Mouse (Mus musculus): Measurements from ENCODE around the gene Gm17657. TPM values are rescaled to one million over a fixed set of nuclear protein-coding genes. Genes with fewer than 3 reads are reported as not detected.

Gm17657 gene
- total and polyA plus RNA-seq, 3 experiments, result 0.20 to 0.21 TPM; not detected in 1

DNA sequence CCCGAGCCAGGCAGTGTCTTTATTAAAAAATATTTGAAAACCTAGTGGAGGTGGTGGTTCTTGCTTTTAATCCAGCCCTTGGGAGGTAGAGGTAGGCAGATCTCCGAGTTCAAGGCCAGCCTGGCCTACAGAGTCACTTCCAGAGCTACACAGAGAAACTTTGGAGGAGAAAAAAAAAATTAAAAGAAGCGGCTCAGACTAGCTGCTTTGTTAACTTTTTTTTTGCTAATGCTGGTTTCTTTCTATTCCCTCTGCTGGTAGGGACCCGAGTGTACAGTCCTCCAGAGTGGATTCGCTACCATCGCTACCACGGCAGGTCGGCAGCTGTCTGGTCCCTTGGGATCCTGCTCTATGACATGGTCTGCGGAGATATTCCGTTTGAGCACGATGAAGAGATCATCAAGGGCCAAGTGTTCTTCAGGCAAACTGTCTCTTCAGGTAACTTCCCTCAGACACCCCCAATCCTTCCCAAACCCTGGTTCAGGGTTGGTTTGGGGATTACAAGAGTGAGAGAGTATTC, 55.9 kb downstream of the Gm17657 start:
- peak overlapping the region; percentile 71 to 93 (median 85) for H3K4me3 ChIP-seq (replicated peaks in 1 of 3; ENCODE audit: low read depth in 2 of 3, low read length in 2 of 3, poor library complexity in 1 of 3)
- TF ChIP-seq E2F4 (IDR thresholded peaks at IDR 0.05; ENCODE audit: insufficient replicate concordance, low read depth, low read length) (no peak), ZMIZ1 (IDR thresholded peaks at IDR 0.05; ENCODE audit: low read depth, low read length) (no peak; the same call in 1 of the 2 replicates), TBP (conservative IDR thresholded peaks at IDR 0.05; ENCODE audit: low read depth, low read length) (no peak), SMC3 (IDR thresholded peaks at IDR 0.05; ENCODE audit: low read depth, low read length) (peak; percentile 4; the same call in 1 of the 2 replicates), CHD2 (IDR thresholded peaks at IDR 0.05; ENCODE audit: low read length) (peak; percentile 44; the same call in 1 of the 2 replicates), KAT2A (IDR thresholded peaks at IDR 0.05; ENCODE audit: insufficient replicate concordance, low read length) (0 out of 2 replicates have a peak, but pooled peaks have one; percentile 51)
- in situ Hi-C loops (cut with MboI; ENCODE audit: low pct_ligation_motif_present, low pct_unique_long_range_greater_than_20kb, low sequenced_read_pairs) (loop anchor here (5.0 kb wide), 1 partner anchor 96 kb away; no protein-coding TSS in a partner anchor), dilution Hi-C loops (cut with MboI; ENCODE audit: extremely low pct_ligation_motif_present, extremely low pct_unique_long_range_greater_than_20kb, low sequenced_read_pairs) (no loop called here)
- DNase-seq (ENCODE audit: extremely low read depth), result no peak
- peak overlapping the region; percentile 96 for H3K9ac ChIP-seq (ENCODE audit: insufficient read depth, low read depth)
- H3K4me1 ChIP-seq (ENCODE audit: control insufficient read depth in 1 of 2, insufficient read depth in 2 of 2), result peaks cover 11 to 28% of the 10 kb centered on the region in 2 experiments
- H3K27ac ChIP-seq (ENCODE audit: insufficient read depth, low read depth), result peak overlapping the region; percentile 96
- peaks cover 47% of the 10 kb centered on the region for H3K79me2 ChIP-seq (replicated peaks; ENCODE audit: control insufficient read depth, extremely low read depth, insufficient read depth, poor library complexity, severe bottlenecking)
- peak overlapping the region; percentile 84 for H3K4me2 ChIP-seq (ENCODE audit: insufficient read depth, low read depth, poor library complexity, severe bottlenecking)
- H3K36me3 ChIP-seq (replicated peaks in 1 of 2; ENCODE audit: control insufficient read depth in 1 of 2, insufficient read depth in 1 of 2, low read length in 1 of 2), result peaks cover 17 to 47% of the 10 kb centered on the region in 2 experiments
- H3K27me3 ChIP-seq (replicated peaks), result no peaks in the 10 kb centered on the region
- H3K9me3 ChIP-seq (replicated peaks; ENCODE audit: low read length), result no peaks in the 10 kb centered on the region

DNA sequence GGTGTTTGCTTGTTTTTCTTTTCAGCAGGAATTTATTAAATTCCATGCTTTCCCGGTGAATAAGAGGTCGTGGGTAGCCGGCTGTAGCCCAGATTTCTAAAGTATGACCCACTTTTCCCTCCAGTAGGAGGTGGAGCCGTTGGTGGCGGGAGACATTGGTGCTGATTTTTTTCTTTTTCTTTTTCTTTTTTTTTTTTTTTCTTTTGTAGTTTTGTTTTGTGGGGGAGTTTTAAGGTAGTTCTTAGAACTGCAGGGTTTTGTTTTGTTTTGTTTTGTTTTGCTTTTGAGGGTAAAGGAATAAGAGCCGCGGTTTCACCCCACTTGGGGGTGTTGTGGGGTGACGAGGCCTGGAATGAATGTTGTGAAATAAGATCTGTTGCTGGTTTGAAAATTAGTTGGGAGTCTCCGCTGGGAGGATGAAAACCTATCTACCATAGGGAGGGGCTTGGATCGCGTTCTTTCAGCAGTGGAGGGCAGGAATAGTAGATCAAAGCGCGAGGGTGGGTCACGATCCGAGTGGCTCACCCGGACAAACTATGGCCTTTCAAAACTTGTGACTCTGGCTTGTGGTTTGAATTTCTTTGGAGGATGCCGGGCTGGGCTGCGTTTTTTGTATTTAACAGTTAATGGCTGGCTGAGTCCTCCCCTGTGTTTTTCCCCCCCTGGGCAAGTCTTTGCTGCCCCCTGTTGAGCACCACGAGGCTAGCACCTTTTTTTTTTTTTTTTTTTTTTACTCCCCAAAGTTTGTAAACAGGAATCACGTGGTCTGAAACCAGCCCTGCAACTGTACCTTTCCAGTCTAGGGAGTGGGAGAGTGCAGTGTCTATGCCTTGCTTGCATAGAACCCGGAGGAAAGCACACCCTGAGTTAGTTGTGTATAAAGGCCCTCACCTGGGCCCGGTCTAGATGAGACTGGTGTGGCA, 56.9 kb downstream of the Gm17657 start:
- H3K4me2 ChIP-seq (ENCODE audit: insufficient read depth, low read depth, poor library complexity, severe bottlenecking), result peak overlapping the region; percentile 84
- DNase-seq (ENCODE audit: extremely low read depth), result peak; percentile 86
- peak overlapping the region; percentile 96 for H3K27ac ChIP-seq (ENCODE audit: insufficient read depth, low read depth)
- in situ Hi-C loops (cut with MboI; ENCODE audit: low pct_ligation_motif_present, low pct_unique_long_range_greater_than_20kb, low sequenced_read_pairs), result loop anchor here (5.0 kb wide), 1 partner anchor 95 kb away; no protein-coding TSS in a partner anchor
- H3K27me3 ChIP-seq (replicated peaks), result no peaks in the 10 kb centered on the region
- H3K4me3 ChIP-seq (replicated peaks in 1 of 3; ENCODE audit: low read depth in 2 of 3, low read length in 2 of 3, poor library complexity in 1 of 3), result peak overlapping the region; percentile 71 to 93 (median 85)
- H3K9me3 ChIP-seq (replicated peaks; ENCODE audit: low read length), result no peaks in the 10 kb centered on the region
- dilution Hi-C loops (cut with MboI; ENCODE audit: extremely low pct_ligation_motif_present, extremely low pct_unique_long_range_greater_than_20kb, low sequenced_read_pairs), result no loop called here
- peaks cover 47% of the 10 kb centered on the region for H3K79me2 ChIP-seq (replicated peaks; ENCODE audit: control insufficient read depth, extremely low read depth, insufficient read depth, poor library complexity, severe bottlenecking)
- H3K9ac ChIP-seq (ENCODE audit: insufficient read depth, low read depth), result peak overlapping the region; percentile 96
- H3K4me1 ChIP-seq (ENCODE audit: control insufficient read depth in 1 of 2, insufficient read depth in 2 of 2), result peaks cover 9 to 28% of the 10 kb centered on the region in 2 experiments
- peaks cover 17 to 47% of the 10 kb centered on the region in 2 experiments for H3K36me3 ChIP-seq (replicated peaks in 1 of 2; ENCODE audit: control insufficient read depth in 1 of 2, insufficient read depth in 1 of 2, low read length in 1 of 2)
- TF ChIP-seq USF1 (IDR thresholded peaks at IDR 0.05; ENCODE audit: low read depth, low read length) (peak; percentile 82), ZMIZ1 (IDR thresholded peaks at IDR 0.05; ENCODE audit: low read depth, low read length) (peak; percentile 66; the same call in 1 of the 2 replicates), NRF1 (IDR thresholded peaks at IDR 0.05; ENCODE audit: low read depth, low read length) (no peak), CTCF (conservative IDR thresholded peaks at IDR 0.05 in 1 of 2, IDR thresholded peaks at IDR 0.05 in 1 of 2; ENCODE audit: low read depth in 2 of 2, low read length in 2 of 2) (peak; percentile 33 to 78; a peak in 2 of 4 replicates), SMC3 (IDR thresholded peaks at IDR 0.05; ENCODE audit: low read depth, low read length) (peak; percentile 70), IRF4 (IDR thresholded peaks at IDR 0.05; ENCODE audit: low read depth, low read length) (peak; percentile 65; the same call in 1 of the 2 replicates), NELFE (IDR thresholded peaks at IDR 0.05; ENCODE audit: low read depth, low read length) (0 out of 2 replicates have a peak, but pooled peaks have one; percentile 5), CHD1 (IDR thresholded peaks at IDR 0.05; ENCODE audit: low read depth, low read length) (peak; percentile 86), USF2 (conservative IDR thresholded peaks at IDR 0.05; ENCODE audit: low read depth, low read length) (peak; percentile 73), MAZ (IDR thresholded peaks at IDR 0.05; ENCODE audit: low read depth, low read length) (peak; percentile 80; the same call in 1 of the 2 replicates), PAX5 (IDR thresholded peaks at IDR 0.05; ENCODE audit: low read length) (no peak), MXI1 (IDR thresholded peaks at IDR 0.05; ENCODE audit: low read depth, low read length) (peak; percentile 98), ZNF384 (IDR thresholded peaks at IDR 0.05; ENCODE audit: low read depth, low read length) (peak; percentile 97), KAT2A (IDR thresholded peaks at IDR 0.05; ENCODE audit: insufficient replicate concordance, low read length) (no peak), ZKSCAN1 (IDR thresholded peaks at IDR 0.05; ENCODE audit: borderline replicate concordance, low read depth, low read length) (no peak), HCFC1 (IDR thresholded peaks at IDR 0.05; ENCODE audit: low read depth, low read length) (no peak; the same call in 1 of the 2 replicates), GABPA (IDR thresholded peaks at IDR 0.05; ENCODE audit: insufficient replicate concordance, low read depth, low read length) (no peak), ELF1 (IDR thresholded peaks at IDR 0.05; ENCODE audit: low read depth, low read length) (no peak), ZC3H11A (IDR thresholded peaks at IDR 0.05; ENCODE audit: low read depth, low read length) (no peak), MYC (IDR thresholded peaks at IDR 0.05; ENCODE audit: low read depth, low read length) (peak; percentile 90), JUND (conservative IDR thresholded peaks at IDR 0.05; ENCODE audit: low read depth, low read length) (no peak), TBP (conservative IDR thresholded peaks at IDR 0.05; ENCODE audit: low read depth, low read length) (peak; percentile 45; the same call in 1 of the 2 replicates), MAX (IDR thresholded peaks at IDR 0.05; ENCODE audit: low read length) (peak; percentile 99), MEF2A (IDR thresholded peaks at IDR 0.05; ENCODE audit: borderline replicate concordance, low read depth, low read length) (peak; percentile 32; the same call in 1 of the 2 replicates), CHD2 (IDR thresholded peaks at IDR 0.05; ENCODE audit: low read length) (no peak), POLR2AphosphoS2 (IDR thresholded peaks at IDR 0.05; ENCODE audit: low read depth, low read length) (0 out of 2 replicates have a peak, but pooled peaks have one; percentile 33)

Measured in CH12.LX (cell line).